Mouse (Mus musculus): Measurements from ENCODE around the gene Strada. TPM values are rescaled to one million over a fixed set of nuclear protein-coding genes. Genes with fewer than 3 reads are reported as not detected.
A peak's percentile ranks its signal among the peaks of the same experiment; 100 is the strongest.
"Not testable (repeated sequence)": the region's sequence is repeated elsewhere in the genome, so short reads cannot be mapped to it uniquely, and the experiment has no call there.

The Strada gene
- polyA plus RNA-seq, 1 experiment, result 32.6 TPM

DNA sequence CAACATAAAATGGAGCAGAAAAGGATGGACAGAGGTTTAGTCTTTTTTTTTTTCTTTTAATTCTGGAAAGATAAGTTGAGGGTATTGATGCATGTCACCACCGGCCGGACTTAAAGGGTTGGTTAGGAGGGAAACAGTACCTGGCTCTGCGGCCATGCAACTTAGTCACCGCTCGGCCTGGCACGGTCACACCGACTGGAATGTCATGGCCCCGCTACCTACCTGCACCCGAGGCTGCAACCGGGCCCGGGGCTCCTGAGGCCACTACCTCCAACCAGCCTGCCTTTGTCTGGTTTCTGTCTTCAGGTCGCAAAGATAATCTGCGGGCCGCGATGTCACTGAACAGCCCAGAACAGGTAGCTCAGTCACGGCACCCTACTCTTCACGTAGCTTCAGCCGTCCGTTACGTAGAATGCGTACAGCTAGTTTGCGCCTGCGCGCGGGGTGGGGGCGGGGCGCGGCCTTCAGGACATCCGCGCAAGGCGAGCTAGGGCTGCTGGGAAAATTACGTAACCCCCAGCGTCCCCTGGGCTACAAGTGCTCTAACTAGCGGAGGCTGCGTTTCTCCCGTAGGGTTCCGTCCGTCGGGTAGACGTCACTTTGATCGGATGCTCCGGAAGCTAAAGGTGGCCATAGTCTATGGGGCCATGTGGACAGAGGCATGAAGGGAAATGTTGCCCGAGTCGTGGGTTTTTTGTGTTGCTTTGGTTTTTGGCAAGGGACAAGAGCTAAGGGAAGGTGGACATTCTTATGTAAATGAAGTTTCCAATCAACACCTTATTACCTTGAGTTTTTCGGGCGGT, 14.2 kb upstream of the Strada start, which contains the start of gene Ccdc47:
Gene Ccdc47 (minus strand): TSS at position 418 of the 803 bp plus-strand sequence.
- DNase-seq (ENCODE audit: low read depth in 1 of 2, low spot score in 2 of 2), result peak; percentile 91 to 99
- H3K4me1 ChIP-seq (ENCODE audit: control insufficient read depth, insufficient read depth, insufficient read length), result peaks cover 6% of the 10 kb centered on the region
- peak; percentile 33; the same call in 1 of the 2 replicates for TF ChIP-seq POLR2A (IDR thresholded peaks at IDR 0.05; ENCODE audit: low read depth, low read length)
- TF ChIP-seq CTCF (IDR thresholded peaks at IDR 0.05; ENCODE audit: extremely low read depth, insufficient read depth, insufficient read length, insufficient replicate concordance), result no peak
- peak within 1 kb of the TSS; percentile 97 for H3K4me3 ChIP-seq (ENCODE audit: extremely low read depth, insufficient read depth, insufficient read length)
- WGBS, result under 1% methylated on average over 46 of the region's 46 CpGs
- peaks cover 7% of the 10 kb centered on the region for H3K36me3 ChIP-seq (ENCODE audit: control insufficient read depth, insufficient read depth, low read length)
- H3K27ac ChIP-seq (ENCODE audit: insufficient read depth, low read length), result peak within 1 kb of the TSS; percentile 97
- H3K27me3 ChIP-seq (ENCODE audit: control insufficient read depth, insufficient read depth, low read length), result no peaks in the 10 kb centered on the region

DNA sequence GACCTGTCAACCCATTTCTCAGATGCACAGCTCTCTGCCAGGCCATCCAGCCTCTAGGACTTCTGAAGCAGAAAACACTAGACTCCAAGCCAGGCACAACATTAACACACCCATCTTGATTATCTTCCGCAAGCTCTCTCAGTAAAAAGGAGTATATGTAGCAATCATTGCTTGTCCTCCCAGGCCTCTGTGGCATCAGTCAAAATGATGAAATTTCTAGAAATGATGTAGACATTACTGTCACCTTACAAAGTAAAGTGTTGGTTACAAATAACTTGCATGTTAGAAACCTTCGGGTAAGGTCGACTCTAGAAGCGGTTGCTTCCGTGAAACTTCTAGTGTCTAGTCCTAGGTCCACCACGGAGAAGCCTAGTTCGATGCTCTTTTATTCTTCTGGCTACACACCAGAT, 13.5 kb upstream of the Strada start:
- Histone ChIP-seq H3K4me3 (ENCODE audit: extremely low read depth, insufficient read depth, insufficient read length) (peak overlapping the region; percentile 83), H3K4me1 (ENCODE audit: control insufficient read depth, insufficient read depth, insufficient read length) (peaks cover 6% of the 10 kb centered on the region), H3K27me3 (ENCODE audit: control insufficient read depth, insufficient read depth, low read length) (no peaks in the 10 kb centered on the region), H3K36me3 (ENCODE audit: control insufficient read depth, insufficient read depth, low read length) (peaks cover 11% of the 10 kb centered on the region), H3K27ac (ENCODE audit: insufficient read depth, low read length) (no peak overlapping the region)
- no peak for DNase-seq (ENCODE audit: low read depth in 1 of 2, low spot score in 2 of 2)
- TF ChIP-seq POLR2A (IDR thresholded peaks at IDR 0.05; ENCODE audit: low read depth, low read length), result no peak
- TF ChIP-seq CTCF (IDR thresholded peaks at IDR 0.05; ENCODE audit: extremely low read depth, insufficient read depth, insufficient read length, insufficient replicate concordance), result no peak
- WGBS, result 13% methylated on average over 7 of the region's 7 CpGs

DNA sequence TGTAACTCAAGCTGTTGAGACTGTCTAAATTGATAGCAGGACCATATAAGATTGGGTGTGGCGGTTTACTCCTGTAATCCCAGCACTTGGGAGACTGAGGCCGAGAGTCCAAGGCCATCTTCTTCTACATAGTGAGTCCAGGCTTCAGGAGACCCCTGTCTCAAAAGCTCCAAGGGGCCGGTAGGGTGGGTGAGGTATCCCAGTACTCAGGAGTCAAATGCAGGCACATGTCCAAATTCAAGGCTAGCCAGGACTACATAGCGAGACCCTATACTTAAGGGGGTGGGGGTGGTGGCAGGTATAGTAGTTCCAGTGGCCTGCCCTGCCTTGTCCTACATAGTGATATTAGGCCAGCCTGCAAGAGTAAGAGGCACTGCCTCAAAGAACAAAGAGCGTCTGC, 12.9 kb upstream of the Strada start:
- H3K27me3 ChIP-seq (ENCODE audit: control insufficient read depth, insufficient read depth, low read length), result no peaks in the 10 kb centered on the region
- TF ChIP-seq POLR2A (IDR thresholded peaks at IDR 0.05; ENCODE audit: low read depth, low read length) (no peak), CTCF (IDR thresholded peaks at IDR 0.05; ENCODE audit: extremely low read depth, insufficient read depth, insufficient read length, insufficient replicate concordance) (no peak)
- peaks cover 16% of the 10 kb centered on the region for H3K36me3 ChIP-seq (ENCODE audit: control insufficient read depth, insufficient read depth, low read length)
- no peak overlapping the region for H3K27ac ChIP-seq (ENCODE audit: insufficient read depth, low read length)
- WGBS, result 86% methylated on average over 5 of the region's 5 CpGs
- H3K4me1 ChIP-seq (ENCODE audit: control insufficient read depth, insufficient read depth, insufficient read length), result peaks cover 6% of the 10 kb centered on the region
- H3K4me3 ChIP-seq (ENCODE audit: extremely low read depth, insufficient read depth, insufficient read length), result no peak overlapping the region
- DNase-seq (ENCODE audit: low read depth in 1 of 2, low spot score in 2 of 2), result no peak

DNA sequence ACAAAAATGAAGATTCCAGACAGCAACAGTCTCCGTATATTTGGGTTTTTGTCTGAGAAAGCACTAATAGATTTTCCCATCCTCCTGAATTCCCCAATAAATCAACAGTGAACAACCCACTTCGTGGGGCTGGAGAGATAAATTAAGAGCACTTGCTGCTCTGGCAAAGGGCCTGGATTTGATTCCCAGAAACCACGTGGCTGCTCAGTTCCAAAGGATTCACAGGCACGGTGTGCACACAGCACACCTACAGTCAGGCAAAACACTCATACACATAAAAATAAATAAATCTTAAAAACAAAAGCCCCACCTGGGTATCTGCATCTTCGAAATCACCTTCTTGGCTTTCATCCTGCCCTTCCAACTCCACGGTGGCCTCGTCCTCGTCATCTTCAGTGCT, 10.8 kb upstream of the Strada start:
- TF ChIP-seq CTCF (IDR thresholded peaks at IDR 0.05; ENCODE audit: extremely low read depth, insufficient read depth, insufficient read length, insufficient replicate concordance) (no peak), POLR2A (IDR thresholded peaks at IDR 0.05; ENCODE audit: low read depth, low read length) (no peak)
- no peak for DNase-seq (ENCODE audit: low read depth in 1 of 2, low spot score in 2 of 2)
- Histone ChIP-seq H3K4me1 (ENCODE audit: control insufficient read depth, insufficient read depth, insufficient read length) (peaks cover 6% of the 10 kb centered on the region; the same call in 1 of the 2 replicates), H3K27me3 (ENCODE audit: control insufficient read depth, insufficient read depth, low read length) (no peaks in the 10 kb centered on the region), H3K36me3 (ENCODE audit: control insufficient read depth, insufficient read depth, low read length) (peaks cover 32% of the 10 kb centered on the region), H3K4me3 (ENCODE audit: extremely low read depth, insufficient read depth, insufficient read length) (no peak overlapping the region), H3K27ac (ENCODE audit: insufficient read depth, low read length) (no peak overlapping the region)
- WGBS, result 92% methylated on average over 8 of the region's 8 CpGs

DNA sequence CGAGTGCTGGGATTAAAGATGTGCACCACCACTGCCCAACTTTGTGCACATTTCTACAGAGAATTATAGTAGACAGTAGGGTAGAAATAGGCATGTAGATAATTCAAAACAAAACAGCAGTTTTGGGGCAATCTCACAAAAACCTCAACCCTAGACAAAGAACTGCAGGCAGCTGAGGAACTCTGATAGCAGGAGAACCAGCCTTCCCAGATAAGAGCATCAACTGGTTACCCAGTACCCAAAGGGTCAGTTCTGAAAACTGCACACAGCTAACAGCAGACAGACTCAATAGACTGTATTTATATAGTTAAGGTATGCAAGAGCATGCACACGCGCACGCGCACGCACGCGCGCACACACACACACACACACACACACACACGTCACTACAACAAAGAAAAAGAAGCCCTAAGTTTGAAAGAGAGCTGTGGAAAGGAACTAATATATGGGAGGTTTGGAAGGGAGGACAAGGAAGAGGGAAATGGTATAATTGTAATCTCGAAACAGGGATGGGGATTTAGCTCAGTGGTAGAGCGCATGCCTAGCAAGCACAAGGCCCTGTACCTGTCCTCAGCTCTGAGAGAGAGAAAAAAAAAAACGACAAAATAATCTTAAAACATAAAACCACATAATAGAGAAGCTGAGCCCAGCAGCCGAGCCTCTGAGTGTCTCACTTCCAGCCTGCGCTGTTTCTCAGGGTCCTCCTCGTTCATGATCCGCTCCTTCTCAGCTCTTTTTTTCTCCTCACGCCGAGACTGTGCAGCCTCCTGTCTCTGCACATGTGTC, 438 bp downstream of the Strada start:
- peak overlapping the region; percentile 25; the same call in 1 of the 2 replicates for H3K4me3 ChIP-seq (ENCODE audit: extremely low read depth, insufficient read depth, insufficient read length)
- H3K27me3 ChIP-seq (ENCODE audit: control insufficient read depth, insufficient read depth, low read length), result no peaks in the 10 kb centered on the region
- TF ChIP-seq CTCF (IDR thresholded peaks at IDR 0.05; ENCODE audit: extremely low read depth, insufficient read depth, insufficient read length, insufficient replicate concordance), result no peak
- TF ChIP-seq POLR2A (IDR thresholded peaks at IDR 0.05; ENCODE audit: low read depth, low read length), result no peak
- WGBS, result 52% methylated on average over 19 of the region's 19 CpGs
- H3K36me3 ChIP-seq (ENCODE audit: control insufficient read depth, insufficient read depth, low read length), result peaks cover 15% of the 10 kb centered on the region
- peak overlapping the region; percentile 66 for H3K27ac ChIP-seq (ENCODE audit: insufficient read depth, low read length)
- DNase-seq (ENCODE audit: low read depth in 1 of 2, low spot score in 2 of 2), result no peak
- H3K4me1 ChIP-seq (ENCODE audit: control insufficient read depth, insufficient read depth, insufficient read length), result peaks cover 13% of the 10 kb centered on the region

DNA sequence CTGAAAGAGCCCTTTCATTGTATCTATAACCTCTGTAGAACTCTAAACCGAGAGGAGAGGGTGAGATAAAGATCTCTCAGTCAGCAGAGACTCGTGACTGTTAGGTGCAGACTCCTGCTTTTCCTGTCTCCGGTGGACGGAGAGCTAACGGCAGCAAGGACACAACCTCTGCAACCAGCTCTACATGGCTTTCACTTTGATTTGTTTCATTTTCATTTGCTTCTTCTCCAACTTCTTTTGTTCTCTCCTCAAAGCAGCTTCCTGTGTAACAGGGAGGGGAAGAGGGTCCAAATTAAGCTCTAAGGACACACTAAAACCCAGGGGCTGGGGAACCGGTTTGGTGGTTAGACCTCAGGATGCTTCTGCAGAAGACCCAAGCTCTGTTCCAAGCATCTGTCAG, 1.2 kb downstream of the Strada start:
- TF ChIP-seq CTCF (IDR thresholded peaks at IDR 0.05; ENCODE audit: extremely low read depth, insufficient read depth, insufficient read length, insufficient replicate concordance), result no peak
- no peak for TF ChIP-seq POLR2A (IDR thresholded peaks at IDR 0.05; ENCODE audit: low read depth, low read length)
- Histone ChIP-seq H3K27ac (ENCODE audit: insufficient read depth, low read length) (peak overlapping the region; percentile 66), H3K27me3 (ENCODE audit: control insufficient read depth, insufficient read depth, low read length) (no peaks in the 10 kb centered on the region), H3K4me1 (ENCODE audit: control insufficient read depth, insufficient read depth, insufficient read length) (peaks cover 13% of the 10 kb centered on the region), H3K4me3 (ENCODE audit: extremely low read depth, insufficient read depth, insufficient read length) (no peak overlapping the region), H3K36me3 (ENCODE audit: control insufficient read depth, insufficient read depth, low read length) (peaks cover 12% of the 10 kb centered on the region)
- DNase-seq (ENCODE audit: low read depth in 1 of 2, low spot score in 2 of 2), result no peak
- 8% methylated on average over 6 of the region's 6 CpGs for WGBS

DNA sequence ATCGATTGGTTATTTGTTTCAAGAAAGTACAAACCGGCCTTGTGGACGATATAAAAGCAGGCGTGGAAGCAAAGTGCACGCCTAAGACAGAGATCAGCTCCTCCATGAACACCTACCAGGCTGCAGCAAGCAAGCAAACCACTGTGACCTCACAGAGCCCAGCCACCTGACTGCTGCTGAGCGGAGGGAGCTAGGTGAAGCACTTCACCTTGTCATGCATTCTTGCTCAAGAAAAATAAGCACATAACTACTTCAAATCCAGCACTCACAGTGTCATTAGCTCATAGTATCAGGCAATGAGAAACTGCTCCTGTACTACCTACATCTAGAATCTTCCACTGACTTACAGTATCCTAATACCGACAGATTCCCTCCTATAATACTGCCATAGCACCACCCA, 2.0 kb downstream of the Strada start:
- not testable (repeated sequence) for H3K4me3 ChIP-seq (ENCODE audit: extremely low read depth, insufficient read depth, insufficient read length); H3K27me3 ChIP-seq (ENCODE audit: control insufficient read depth, insufficient read depth, low read length); DNase-seq (ENCODE audit: low read depth in 1 of 2, low spot score in 2 of 2)
- Histone ChIP-seq H3K36me3 (ENCODE audit: control insufficient read depth, insufficient read depth, low read length) (peaks cover 12% of the 10 kb centered on the region), H3K4me1 (ENCODE audit: control insufficient read depth, insufficient read depth, insufficient read length) (peaks cover 13% of the 10 kb centered on the region), H3K27ac (ENCODE audit: insufficient read depth, low read length) (peak overlapping the region; percentile 39; the same call in 1 of the 2 replicates)
- WGBS, result 68% methylated on average over 7 of the region's 7 CpGs

Measured in spleen, adult 2 months (tissue).